Mouse (Mus musculus) bone marrow, adult 2 months (tissue): ENCODE results near the gene Atp1a2. TPM values are rescaled to one million over a fixed set of nuclear protein-coding genes. Genes with fewer than 3 reads are reported as not detected.

Experiments used
- H3K27ac ChIP-seq: fragments of 200-500 bp; 2 replicates; pipeline ENCODE4 v1.5.1; 2012; ENCODE audit warnings: low read depth, mild to moderate bottlenecking, control low read depth, inconsistent platforms, low read length; ENCODE audit not compliant: control insufficient read depth, poor library complexity, insufficient read depth
- H3K4me1 ChIP-seq: fragments of 200-500 bp; 2 replicates; pipeline ENCODE4 v1.6.1; 2011; ENCODE audit warnings: low read length; ENCODE audit not compliant: control insufficient read depth, insufficient read depth
- H3K4me3 ChIP-seq: fragments of 200-500 bp; replicated peaks from 2 replicates; pipeline ENCODE3; 2011; ENCODE audit warnings: mild to moderate bottlenecking, low read depth, low read length, control low read depth; ENCODE audit not compliant: control insufficient read depth
- CTCF ChIP-seq: fragments of 200-500 bp; IDR thresholded peaks from 2 replicates; pipeline ENCODE4 v1.5.1; 2011; ENCODE audit warnings: low read length, control low read depth; ENCODE audit not compliant: control insufficient read depth, insufficient read depth
- POLR2A ChIP-seq: fragments of 200-500 bp; IDR thresholded peaks from 2 replicates; pipeline ENCODE4 v1.6.1; 2011; ENCODE audit warnings: low read depth, mild to moderate bottlenecking, control low read depth, low read length, borderline replicate concordance; ENCODE audit not compliant: control insufficient read depth
- WGBS: fragments of 180-500 bp; shearing (Covaris S2); methylation state at CpG from one replicate; pipeline ENCODE4 v1.1.7; 2018; 5-methylcytosine and 5-hydroxymethylcytosine counted together
- polyA plus RNA-seq: library from polyadenylated mRNA; stranded (reverse); fragments of >200 nt; gene quantifications from 2 replicates; pipeline ENCODE4 v1.2.4, GENCODE M21; 2011; ENCODE audit warnings: low replicate concordance; ENCODE audit not compliant: missing spikeins, insufficient read depth, insufficient read length

Atp1a2 gene
- polyA plus RNA-seq, 1 experiment = 2.9 TPM

- H3K4me1 ChIP-seq = no peaks in the 10 kb centered on the region
- TF ChIP-seq POLR2A (no peak), CTCF (no peak)
- H3K4me3 ChIP-seq = no peak overlapping the region
- H3K27ac ChIP-seq = no peak overlapping the region
- 75% methylated on average over 4 of the region's 4 CpGs for WGBS
These were observed 2.1 kb downstream of the Atp1a2 start for GRCm38 (mm10) chr1:172295751-172296197.

GRCm38 (mm10) chr1:172293449-172293848, 4.4 kb downstream of the Atp1a2 start:
- H3K4me3 ChIP-seq = no peak overlapping the region
- TF ChIP-seq CTCF (no peak), POLR2A (no peak)
- no peak overlapping the region for H3K27ac ChIP-seq
- 83% methylated on average over 11 of the region's 11 CpGs for whole genome bisulfite sequencing
- H3K4me1 ChIP-seq = no peaks in the 10 kb centered on the region

- TF ChIP-seq POLR2A (no peak), CTCF (no peak)
- WGBS = 90% methylated on average over 2 of the region's 2 CpGs
- Histone ChIP-seq H3K4me1 (no peaks in the 10 kb centered on the region), H3K27ac (no peak overlapping the region), H3K4me3 (no peak overlapping the region)
These were observed 5.0 kb downstream of the Atp1a2 start for GRCm38 (mm10) chr1:172292880-172293279.

- H3K27ac ChIP-seq = no peak overlapping the region
- 71% methylated on average over 3 of the region's 3 CpGs for WGBS
- no peak for TF ChIP-seq POLR2A
- H3K4me1 ChIP-seq = no peaks in the 10 kb centered on the region
- no peak overlapping the region for H3K4me3 ChIP-seq
These were observed 8.3 kb downstream of the Atp1a2 start for GRCm38 (mm10) chr1:172289617-172289946.

- TF ChIP-seq CTCF (no peak), POLR2A (no peak)
- no peaks in the 10 kb centered on the region for H3K4me1 ChIP-seq
- H3K27ac ChIP-seq = no peak overlapping the region
- WGBS = 86% methylated on average over 11 of the region's 11 CpGs
- no peak overlapping the region for H3K4me3 ChIP-seq
These were observed 8.8 kb downstream of the Atp1a2 start for GRCm38 (mm10) chr1:172288900-172289616.

GRCm38 (mm10) chr1:172286740-172287139, 11.1 kb downstream of the Atp1a2 start:
- 78% methylated on average over 5 of the region's 5 CpGs for WGBS
- H3K27ac ChIP-seq = no peak overlapping the region
- TF ChIP-seq POLR2A (no peak), CTCF (no peak)
- H3K4me3 ChIP-seq = no peak overlapping the region
- no peaks in the 10 kb centered on the region for H3K4me1 ChIP-seq

GRCm38 (mm10) chr1:172284221-172284620, 13.6 kb downstream of the Atp1a2 start:
- H3K4me1 ChIP-seq = no peaks in the 10 kb centered on the region
- no peak overlapping the region for H3K27ac ChIP-seq
- WGBS = 94% methylated on average over 14 of the region's 14 CpGs
- no peak for TF ChIP-seq POLR2A
- no peak for TF ChIP-seq CTCF
- H3K4me3 ChIP-seq = no peak overlapping the region

GRCm38 (mm10) chr1:172283073-172283472, 14.8 kb downstream of the Atp1a2 start:
- Histone ChIP-seq H3K27ac (no peak overlapping the region), H3K4me3 (no peak overlapping the region), H3K4me1 (no peaks in the 10 kb centered on the region)
- TF ChIP-seq POLR2A (no peak), CTCF (no peak)
- 85% methylated on average over 6 of the region's 6 CpGs for WGBS
